Mouse (Mus musculus) retina, postnatal 1 day (tissue): ENCODE data around the gene Vangl1.

ENCODE experiments used
- DNase-seq: peaks from one replicate; pipeline ENCODE4 v3.0.0-alpha.2; 2012

The Vangl1 gene

GRCm38 (mm10) chr3:102203781-102204721, at the start of gene Vangl1:
Vangl1 (minus strand) TSS chr3:102204693.
- DNase-seq: peak; percentile 78

- DNase-seq: peak; percentile 48
These were observed 49.1 kb upstream of the Vangl1 start for GRCm38 (mm10) chr3:102253554-102253953.

DNA sequence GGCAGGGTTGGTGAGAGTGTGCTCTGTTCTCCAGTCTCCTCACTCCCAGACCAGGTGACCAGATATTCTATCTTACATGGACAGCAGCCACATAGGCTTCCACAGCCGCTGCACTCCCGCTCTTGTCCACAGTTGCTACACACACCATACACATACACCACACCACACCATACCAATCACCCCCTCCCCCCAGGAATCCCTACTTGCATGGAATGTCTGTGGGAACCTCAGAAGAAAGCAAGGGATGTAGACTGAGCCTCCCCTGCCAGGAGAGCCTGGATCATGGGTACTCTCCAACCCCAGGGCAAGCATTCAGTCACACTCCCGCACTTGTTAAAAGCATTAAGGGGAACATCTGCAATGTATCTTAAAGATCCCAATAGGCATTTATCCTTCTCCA, 48.4 kb upstream of the Vangl1 start:
- no peak for DNase-seq

DNA sequence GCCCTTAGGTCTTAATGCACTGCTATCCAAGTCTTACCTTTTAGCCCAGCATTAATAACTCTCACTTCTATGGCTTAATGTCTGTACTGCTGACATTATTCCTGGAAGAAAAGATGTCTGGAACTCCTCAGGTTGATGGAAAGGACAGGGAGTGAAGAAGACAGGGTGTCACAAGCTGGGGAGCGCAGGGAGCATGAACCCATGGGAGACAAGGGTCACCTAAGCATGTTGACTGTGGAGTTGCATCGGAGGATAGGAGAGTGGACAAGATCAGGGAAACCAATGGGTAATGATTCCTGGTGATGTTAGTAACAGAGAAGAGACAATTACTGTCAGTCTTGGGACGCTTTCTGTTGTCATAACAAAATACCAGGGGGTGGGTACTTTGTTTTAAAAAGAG, 46.4 kb upstream of the Vangl1 start:
- no peak for DNase-seq

DNA sequence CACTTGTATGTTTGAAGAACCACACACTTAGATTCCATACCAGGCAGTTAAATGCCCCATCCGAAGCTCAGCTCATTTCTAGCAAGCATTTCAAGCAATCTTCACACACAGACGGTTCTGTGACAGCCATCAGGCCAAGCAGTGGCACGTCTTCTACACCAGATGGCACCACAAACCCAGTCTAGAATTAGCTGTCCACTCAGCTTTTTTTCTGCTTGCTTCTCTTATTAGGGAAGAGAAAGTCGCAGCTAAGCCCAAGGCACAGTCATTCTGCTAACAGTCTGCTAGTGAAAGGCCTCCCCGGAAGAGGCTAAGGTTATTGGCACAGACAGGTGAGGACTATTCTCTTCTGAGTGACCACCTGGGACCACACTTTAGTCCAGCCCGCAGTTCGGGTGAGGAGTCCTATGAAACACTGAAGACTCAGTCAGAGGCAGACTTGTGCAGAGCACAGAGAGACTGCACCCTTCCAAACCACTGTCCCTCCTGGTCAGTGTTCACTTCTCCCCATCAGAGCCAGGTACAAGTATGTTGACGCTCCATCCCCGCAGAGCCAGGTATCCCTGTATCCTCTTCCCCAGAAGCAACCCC, 45.0 kb upstream of the Vangl1 start:
- peak; percentile 76 for DNase-seq

- no peak for DNase-seq
These were observed 40.1 kb upstream of the Vangl1 start for GRCm38 (mm10) chr3:102244601-102245000.

DNA sequence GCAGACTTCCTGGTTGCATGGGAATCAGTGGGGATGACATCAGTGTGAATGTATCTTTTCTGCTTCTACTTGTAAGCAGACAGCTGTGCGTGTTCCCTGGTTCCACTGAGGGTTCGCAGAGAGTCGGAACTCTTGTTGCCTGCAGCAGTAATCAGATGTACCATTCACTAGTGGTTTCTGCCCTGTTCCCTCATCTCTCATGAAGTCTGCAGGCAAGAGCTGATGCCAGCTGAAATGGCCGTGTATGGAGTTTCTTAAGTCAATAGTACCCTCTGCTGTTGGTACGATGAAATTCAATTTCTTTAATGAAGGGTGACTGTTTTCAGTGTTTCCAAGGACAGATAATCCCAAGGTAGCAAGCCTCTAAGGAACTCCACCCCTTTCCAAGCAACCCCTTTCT, 38.4 kb upstream of the Vangl1 start:
- DNase-seq: peak; percentile 73

- DNase-seq: no peak
These were observed 27.1 kb upstream of the Vangl1 start for GRCm38 (mm10) chr3:102231418-102232134.

GRCm38 (mm10) chr3:102222756-102223155, 18.3 kb upstream of the Vangl1 start:
- DNase-seq: no peak

DNA sequence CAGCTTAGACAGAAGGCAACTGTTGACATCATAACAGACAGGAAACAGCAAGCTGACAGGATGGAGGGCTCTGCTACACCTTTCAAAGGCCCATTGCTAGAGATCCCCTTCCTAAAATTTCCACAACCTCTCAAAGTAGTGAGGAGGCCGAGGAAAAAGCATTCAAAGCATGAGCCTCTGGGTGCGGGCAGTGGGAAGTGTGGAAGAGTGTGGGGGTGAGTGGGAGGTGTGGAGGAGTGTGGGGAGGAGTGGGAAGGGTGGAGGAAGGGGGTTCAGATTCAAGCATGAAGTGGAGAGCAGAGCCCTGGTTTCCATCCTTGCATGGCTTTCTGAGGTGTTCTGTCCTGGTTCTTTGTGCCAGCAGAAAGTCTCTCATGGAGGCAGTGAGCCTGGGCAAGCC, 13.8 kb upstream of the Vangl1 start:
- DNase-seq: no peak

- no peak for DNase-seq
These were observed 10.2 kb upstream of the Vangl1 start for GRCm38 (mm10) chr3:102214736-102215135.

DNA sequence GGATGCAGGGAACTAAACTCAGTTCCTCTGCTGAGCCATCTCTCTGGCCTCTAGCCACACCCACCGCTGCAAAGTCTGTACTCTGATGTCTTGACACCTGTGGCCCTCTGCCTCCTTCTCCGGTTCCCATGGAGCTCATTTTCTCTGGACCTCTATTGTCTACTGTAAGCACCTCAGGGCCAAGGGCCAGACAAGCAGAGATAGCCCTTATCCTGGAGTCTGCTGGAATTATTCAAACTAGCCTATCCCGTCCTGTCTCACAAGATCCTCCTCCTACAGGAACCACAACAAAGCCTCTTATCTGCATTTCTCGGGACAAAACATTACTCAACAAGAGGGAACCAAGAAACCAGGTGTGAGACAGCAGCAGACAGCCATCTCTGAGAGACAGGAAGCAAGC, 9.8 kb upstream of the Vangl1 start:
- no peak for DNase-seq

DNA sequence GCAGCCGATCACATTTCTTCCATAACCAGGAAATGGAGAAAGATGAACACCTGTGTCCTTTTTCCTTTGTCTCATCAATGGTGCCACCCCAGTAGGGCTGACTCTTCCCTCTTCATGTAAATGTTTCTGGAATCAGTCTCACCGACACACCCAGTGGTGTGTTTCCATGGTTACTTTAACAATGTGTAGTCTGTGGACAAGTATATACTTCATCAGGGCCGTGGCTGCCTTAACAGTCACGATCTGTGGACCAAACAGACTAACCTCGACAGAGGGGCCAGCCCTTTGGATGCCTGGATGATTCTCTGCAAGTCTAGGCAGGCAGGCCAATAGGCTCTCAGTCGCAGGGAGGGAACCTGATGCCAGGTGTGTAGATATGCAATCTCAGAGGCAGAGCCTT, 8.4 kb upstream of the Vangl1 start:
- DNase-seq: no peak

DNA sequence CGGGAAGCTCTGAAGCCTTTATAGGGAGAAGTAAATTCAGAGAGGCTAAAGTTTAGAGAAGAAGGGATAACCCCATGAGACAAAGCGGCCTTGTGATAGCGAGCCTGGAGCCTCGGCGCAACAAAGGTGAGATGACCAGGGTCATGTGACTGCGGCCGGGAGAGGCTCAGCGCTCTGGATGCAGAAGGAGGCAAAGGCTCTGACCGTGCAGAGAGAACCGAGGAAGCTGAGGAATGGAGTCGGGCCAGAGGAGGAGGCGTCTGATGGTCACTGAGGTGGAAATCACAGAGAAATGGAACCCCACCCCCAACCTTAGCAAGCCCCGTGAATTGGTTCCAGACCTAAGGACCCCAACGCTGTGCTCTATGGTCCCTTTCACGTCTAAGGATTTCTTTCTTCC, 7.8 kb upstream of the Vangl1 start:
- no peak for DNase-seq

- DNase-seq: no peak
These were observed 6.8 kb upstream of the Vangl1 start for GRCm38 (mm10) chr3:102211340-102211739.

DNA sequence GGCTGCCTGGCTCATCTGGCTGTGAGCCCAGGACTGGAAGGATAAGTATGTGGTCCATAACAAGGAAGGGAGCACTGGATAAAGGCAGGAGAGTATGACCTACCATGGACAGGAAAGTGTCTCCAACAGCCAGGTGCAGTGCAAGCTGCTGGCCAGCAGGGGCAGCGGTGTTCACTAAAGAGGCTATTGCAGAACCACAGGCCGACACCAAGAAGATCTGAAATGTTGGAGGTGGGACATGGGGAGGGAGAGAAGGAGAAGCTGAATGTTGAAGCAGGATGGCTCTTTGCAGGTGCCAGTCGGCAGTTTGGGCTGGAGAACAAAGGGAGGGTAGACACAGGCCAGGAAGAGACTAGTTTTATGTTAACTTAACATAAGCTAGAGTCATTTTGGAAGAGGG, 6.3 kb upstream of the Vangl1 start:
- peak; percentile 45 for DNase-seq

DNA sequence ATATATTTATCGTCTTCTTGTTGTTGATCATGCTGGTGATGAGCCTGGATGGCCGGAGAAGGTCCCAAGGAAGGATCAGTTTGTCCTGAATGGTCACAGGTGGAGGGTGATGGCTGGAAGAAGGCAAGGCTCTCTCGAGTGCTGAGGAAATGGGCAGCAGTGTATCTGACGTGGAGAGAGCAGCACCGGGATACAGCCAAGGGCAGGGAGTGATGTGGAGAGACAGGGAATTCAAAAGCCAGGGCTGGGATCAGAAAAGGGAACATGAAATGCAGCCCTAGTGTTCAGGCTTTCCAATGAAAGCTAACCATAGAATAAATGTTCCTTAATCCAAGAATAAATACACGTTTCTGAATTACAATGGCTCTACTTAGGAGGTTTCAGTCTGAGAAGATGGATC, 4.4 kb upstream of the Vangl1 start:
- no peak for DNase-seq

DNA sequence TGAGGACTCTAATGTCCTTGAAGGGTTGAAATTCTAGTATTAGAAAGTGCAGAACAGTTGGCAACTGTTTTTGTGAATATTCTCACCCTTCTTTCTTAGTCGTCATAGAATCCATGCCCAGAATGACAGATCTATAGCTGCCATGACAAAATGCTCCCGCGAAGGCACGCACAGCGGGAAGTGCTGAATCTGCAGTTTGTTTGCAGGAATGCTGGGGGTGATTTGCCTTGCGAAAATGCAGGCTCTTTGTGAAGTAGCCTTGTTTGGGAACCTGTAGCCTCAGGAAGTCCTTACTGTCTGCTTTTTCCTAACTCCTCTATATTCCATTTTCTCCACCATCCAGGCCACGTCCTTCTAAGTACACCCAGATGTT, 951 bp upstream of the Vangl1 start:
- DNase-seq: no peak

GRCm38 (mm10) chr3:102204734-102205457, 403 bp upstream of the Vangl1 start:
- DNase-seq: peak; percentile 57

GRCm38 (mm10) chr3:102203131-102203530, 1.4 kb downstream of the Vangl1 start:
- DNase-seq: peak; percentile 48

GRCm38 (mm10) chr3:102199991-102200390, 4.5 kb downstream of the Vangl1 start:
- DNase-seq: no peak

DNA sequence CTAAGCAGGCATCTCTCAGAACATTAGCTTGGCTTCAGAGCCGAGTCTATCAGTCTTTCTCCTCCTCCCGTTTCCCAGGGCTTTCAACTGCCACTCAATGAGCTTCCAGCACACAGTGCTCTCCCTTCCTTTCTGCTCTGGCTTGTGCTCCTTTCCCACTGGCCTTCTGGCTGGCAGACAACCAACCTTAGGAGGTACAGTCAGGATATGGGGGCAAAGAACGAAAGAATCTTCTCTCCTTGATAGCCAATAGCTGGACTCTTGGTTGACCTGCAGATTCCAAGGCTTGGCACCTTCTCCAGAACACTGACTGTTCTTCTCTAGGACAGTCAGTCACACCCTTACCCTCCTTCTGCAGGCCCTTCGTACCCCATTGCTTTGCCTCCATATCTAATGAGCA, 5.3 kb downstream of the Vangl1 start:
- DNase-seq: no peak

DNA sequence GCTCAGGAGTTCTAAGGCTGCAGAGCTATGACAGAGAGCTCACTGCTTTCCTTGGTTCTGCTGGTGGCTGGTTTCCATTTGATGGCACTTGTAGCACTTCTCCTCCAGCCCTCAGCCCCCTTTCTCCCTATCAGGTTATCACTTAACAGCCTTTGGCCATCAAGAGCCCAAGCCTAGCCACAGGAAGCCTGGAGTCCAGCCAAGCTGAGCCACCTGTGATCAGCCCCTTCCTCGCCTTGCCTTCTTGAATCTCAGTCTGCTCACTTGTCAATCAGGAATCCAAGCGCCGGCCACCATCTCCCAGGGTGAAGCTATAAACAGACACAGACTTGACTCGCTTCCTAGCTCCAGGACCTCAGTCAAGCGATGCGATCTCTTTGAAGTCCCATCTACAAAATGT, 6.0 kb downstream of the Vangl1 start:
- no peak for DNase-seq
